Mouse (Mus musculus) heart, embryonic 12.5 days (tissue): ENCODE results near the gene Ctdspl. TPM values are rescaled to one million over a fixed set of nuclear protein-coding genes. Genes with fewer than 3 reads are reported as not detected.

Experiments
- ATAC-seq: fragments of 200-750 bp; cut with Nextera tagmentation; 2 replicates; pipeline ENCODE4 v1.8.0; 2017; ENCODE audit warnings: moderate TSS enrichment, moderate library complexity; ENCODE audit not compliant: insufficient number of reproducible peaks, low FRiP score
- H3K27ac ChIP-seq: fragments of 300-500 bp; sonication (generic); 2 replicates; pipeline ENCODE4 v1.5.1; 2016; ENCODE audit warnings: mild to moderate bottlenecking, moderate library complexity; ENCODE audit not compliant: poor library complexity, severe bottlenecking
- H3K27me3 ChIP-seq: fragments of 300-500 bp; sonication (generic); replicated peaks from 2 replicates; pipeline ENCODE4 v1.6.1; 2016; ENCODE audit warnings: mild to moderate bottlenecking, moderate library complexity
- H3K36me3 ChIP-seq: fragments of 300-500 bp; sonication (generic); 2 replicates; pipeline ENCODE4 v1.6.1; 2016; ENCODE audit warnings: mild to moderate bottlenecking, moderate library complexity
- H3K4me1 ChIP-seq: fragments of 300-500 bp; sonication (generic); replicated peaks from 2 replicates; pipeline ENCODE4 v1.6.1; 2016; ENCODE audit warnings: mild to moderate bottlenecking
- H3K4me2 ChIP-seq: fragments of 300-500 bp; sonication (generic); 2 replicates; pipeline ENCODE4 v1.6.1; 2016; ENCODE audit warnings: mild to moderate bottlenecking, moderate library complexity
- H3K4me3 ChIP-seq: fragments of 300-500 bp; sonication (generic); 2 replicates; pipeline ENCODE4 v1.5.1; 2016; ENCODE audit warnings: mild to moderate bottlenecking
- H3K9ac ChIP-seq: fragments of 300-500 bp; sonication (generic); 2 replicates; pipeline ENCODE4 v1.6.1; 2016; ENCODE audit warnings: mild to moderate bottlenecking, moderate library complexity
- H3K9me3 ChIP-seq: fragments of 300-500 bp; sonication (generic); replicated peaks from 2 replicates; pipeline ENCODE4 v1.6.1; 2016; ENCODE audit warnings: mild to moderate bottlenecking, moderate library complexity
- WGBS: fragments of 180-500 bp; shearing (Covaris S2); methylation state at CpG from one replicate; pipeline ENCODE4 v1.1.7; 2016; 5-methylcytosine and 5-hydroxymethylcytosine counted together
- polyA plus RNA-seq: library from polyadenylated mRNA; unstranded; fragments of >200 nt; fragmentation: Nextera tagmentation; extraction: Ambion mirVana; gene quantifications from 2 replicates; pipeline ENCODE4 v1.2.1, GENCODE M21; 2016

Gene Ctdspl
- polyA plus RNA-seq, 1 experiment from 2014 or later: 7.8 TPM

DNA sequence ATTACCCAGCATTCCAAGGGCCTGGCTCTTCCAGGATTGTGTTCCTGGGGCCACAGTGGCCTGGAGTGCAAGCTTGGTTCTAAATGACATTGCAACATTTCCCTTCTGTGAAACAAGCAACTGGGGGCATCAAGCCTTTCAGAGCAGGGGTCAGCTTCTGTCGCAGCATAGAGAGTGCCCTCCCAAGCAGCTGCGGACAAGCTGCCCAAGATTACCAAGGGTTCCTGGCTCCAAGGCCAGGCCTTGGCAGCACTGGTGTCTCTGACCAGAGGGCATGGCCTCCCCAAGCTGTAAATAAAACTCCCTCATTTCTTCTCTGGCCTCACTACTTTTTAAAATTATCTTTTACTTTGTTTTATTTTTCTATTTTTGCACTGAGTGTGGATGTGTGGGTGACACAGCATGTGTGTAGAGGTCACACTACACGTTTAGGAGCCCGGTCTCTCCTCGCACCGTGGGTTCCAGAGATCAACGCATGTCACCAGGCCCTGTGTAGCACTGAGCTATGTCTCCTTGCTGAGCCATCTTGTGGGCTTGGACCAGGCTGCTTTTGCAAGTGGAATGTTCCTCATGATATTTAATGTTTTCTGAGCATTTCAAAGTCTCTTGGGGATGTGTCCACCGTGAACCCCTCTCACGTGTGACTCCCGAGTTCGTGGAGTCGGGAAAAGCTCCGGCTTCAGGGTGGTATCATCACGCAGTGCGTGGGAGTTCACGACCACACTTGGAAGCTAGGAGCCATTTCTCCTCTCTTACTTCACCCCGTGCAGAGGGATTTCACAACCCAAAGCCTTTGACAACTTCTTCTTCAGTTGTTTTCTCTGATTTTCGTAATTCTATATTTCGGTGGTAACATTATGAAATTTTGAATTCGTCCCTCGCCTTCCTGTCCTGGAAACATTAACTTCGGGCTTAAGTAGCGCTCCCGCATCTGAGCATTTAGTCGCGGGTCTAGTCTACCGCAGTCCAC lies 102.3 kb downstream of the Ctdspl start:
- Histone ChIP-seq H3K36me3 (peaks cover 27% of the 10 kb centered on the region), H3K9ac (no peak overlapping the region), H3K27me3 (no peaks in the 10 kb centered on the region), H3K4me2 (no peak overlapping the region), H3K27ac (no peak overlapping the region), H3K4me3 (no peak overlapping the region), H3K9me3 (no peaks in the 10 kb centered on the region), H3K4me1 (peaks cover 17% of the 10 kb centered on the region)
- ATAC-seq: no peak
- WGBS: 90% methylated on average over 27 of the region's 27 CpGs

DNA sequence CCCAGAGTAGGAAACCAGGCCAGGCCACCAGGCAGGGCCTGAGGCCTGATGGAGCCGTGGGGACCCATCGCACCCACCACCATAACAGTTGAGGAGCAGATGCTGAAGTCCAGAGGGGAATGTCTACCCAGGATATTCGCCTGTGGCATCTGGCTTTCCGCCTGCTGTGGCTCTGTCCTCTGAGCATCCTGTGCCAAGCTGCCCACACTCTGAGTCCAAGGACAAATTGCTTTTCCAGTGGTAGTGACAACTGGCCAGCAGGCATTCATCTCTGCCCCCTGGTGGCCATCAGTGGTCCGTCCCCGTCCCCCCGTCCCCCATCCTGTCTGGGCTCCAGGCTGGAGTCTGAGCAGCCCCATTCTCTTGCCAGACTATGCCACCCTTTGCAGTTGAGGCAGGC lies 103.3 kb downstream of the Ctdspl start:
- WGBS: 61% methylated on average over 7 of the region's 7 CpGs
- no peak overlapping the region for H3K9ac ChIP-seq
- H3K27ac ChIP-seq: no peak overlapping the region
- peaks cover 37% of the 10 kb centered on the region for H3K36me3 ChIP-seq
- no peaks in the 10 kb centered on the region for H3K9me3 ChIP-seq
- no peak for ATAC-seq
- H3K4me2 ChIP-seq: no peak overlapping the region
- H3K27me3 ChIP-seq: no peaks in the 10 kb centered on the region
- no peak overlapping the region for H3K4me3 ChIP-seq
- H3K4me1 ChIP-seq: peaks cover 17% of the 10 kb centered on the region

DNA sequence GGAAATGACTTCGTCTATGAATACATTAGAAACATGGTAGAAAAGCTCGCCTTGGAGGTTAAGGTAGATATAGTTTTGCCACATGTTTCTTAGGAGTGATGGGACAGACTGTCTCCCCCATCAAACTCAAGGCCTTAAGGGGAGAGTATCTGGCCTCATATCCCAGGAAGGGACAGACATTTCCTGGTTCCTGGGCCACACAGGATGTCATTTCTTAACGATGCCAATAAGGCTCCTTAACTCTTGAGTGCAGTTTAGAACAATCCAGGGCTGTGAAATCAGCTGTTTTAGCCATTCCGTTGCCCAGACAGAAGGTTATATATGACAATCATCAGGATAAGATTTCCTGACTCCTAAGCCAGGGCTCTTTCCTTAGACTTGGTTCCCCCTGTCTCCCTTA lies 104.8 kb downstream of the Ctdspl start:
- no peak overlapping the region for H3K9ac ChIP-seq
- no peak overlapping the region for H3K4me3 ChIP-seq
- whole genome bisulfite sequencing: 74% methylated on average over 4 of the region's 4 CpGs

DNA sequence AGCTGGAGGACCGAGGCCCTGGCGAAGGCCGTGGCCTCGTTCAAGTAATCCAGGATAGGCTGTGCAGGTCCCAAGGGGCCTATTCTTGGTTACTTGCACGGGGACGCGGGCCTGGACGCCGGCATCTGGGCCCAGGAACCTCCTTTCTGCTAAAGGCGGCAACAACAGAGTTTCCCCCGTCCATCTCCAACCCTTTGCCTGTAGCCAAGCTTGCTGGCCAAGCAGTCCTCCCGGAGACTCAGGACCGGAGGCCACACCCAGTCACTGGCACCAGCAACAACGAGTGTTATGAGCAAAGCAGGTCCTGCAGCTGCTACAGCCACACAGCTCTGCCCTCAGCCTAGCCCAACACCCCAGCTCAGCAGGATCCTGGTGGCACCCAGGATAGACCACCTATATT lies 105.5 kb downstream of the Ctdspl start:
- WGBS: 78% methylated on average over 14 of the region's 14 CpGs
- H3K4me2 ChIP-seq: no peak overlapping the region

More for the DNA sequence above, 104.8 kb downstream of the Ctdspl start:
- no peaks in the 10 kb centered on the region for H3K27me3 ChIP-seq
- no peak overlapping the region for H3K27ac ChIP-seq
- no peak for ATAC-seq
- H3K4me1 ChIP-seq: peaks cover 24% of the 10 kb centered on the region
- H3K36me3 ChIP-seq: peaks cover 39% of the 10 kb centered on the region
- H3K9me3 ChIP-seq: no peaks in the 10 kb centered on the region
- H3K4me2 ChIP-seq: no peak overlapping the region

DNA sequence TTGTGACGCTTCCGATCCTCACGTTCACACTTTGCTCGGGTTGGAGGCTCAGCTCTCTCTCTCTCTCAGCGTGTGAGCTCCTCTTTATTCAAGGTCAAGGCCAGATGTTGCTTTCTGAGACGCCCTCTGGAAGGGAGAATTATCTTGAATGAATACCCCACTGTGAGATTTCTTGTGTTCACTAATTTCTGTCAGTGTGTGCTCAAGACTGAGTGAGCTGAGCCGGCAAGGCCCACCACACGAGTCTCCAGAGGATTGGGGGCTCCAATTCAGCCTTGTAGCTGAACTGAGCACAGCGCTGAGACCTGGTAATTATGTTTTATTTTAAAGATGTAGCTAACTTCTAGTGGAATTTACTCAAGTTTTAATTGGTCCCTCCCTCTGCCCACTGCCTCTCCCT lies 106.3 kb downstream of the Ctdspl start:
- H3K9me3 ChIP-seq: no peaks in the 10 kb centered on the region
- 0 out of 2 replicates have a peak overlapping the region, but pooled peaks have one; percentile 35 for H3K9ac ChIP-seq
- 51% methylated on average over 9 of the region's 9 CpGs for WGBS
- H3K4me2 ChIP-seq: no peak overlapping the region
- H3K4me1 ChIP-seq: peaks cover 36% of the 10 kb centered on the region
- no peak overlapping the region for H3K4me3 ChIP-seq
- ATAC-seq: no peak
- no peak overlapping the region for H3K27ac ChIP-seq
- peaks cover 34% of the 10 kb centered on the region for H3K36me3 ChIP-seq
- H3K27me3 ChIP-seq: no peaks in the 10 kb centered on the region

More for the DNA sequence above, 105.5 kb downstream of the Ctdspl start:
- 0 out of 2 replicates have a peak, but pooled peaks have one; percentile 23 for ATAC-seq
- Histone ChIP-seq H3K27ac (no peak overlapping the region), H3K36me3 (peaks cover 41% of the 10 kb centered on the region), H3K9ac (0 out of 2 replicates have a peak overlapping the region, but pooled peaks have one; percentile 35), H3K9me3 (no peaks in the 10 kb centered on the region), H3K4me3 (no peak overlapping the region), H3K4me1 (peaks cover 30% of the 10 kb centered on the region), H3K27me3 (no peaks in the 10 kb centered on the region)

DNA sequence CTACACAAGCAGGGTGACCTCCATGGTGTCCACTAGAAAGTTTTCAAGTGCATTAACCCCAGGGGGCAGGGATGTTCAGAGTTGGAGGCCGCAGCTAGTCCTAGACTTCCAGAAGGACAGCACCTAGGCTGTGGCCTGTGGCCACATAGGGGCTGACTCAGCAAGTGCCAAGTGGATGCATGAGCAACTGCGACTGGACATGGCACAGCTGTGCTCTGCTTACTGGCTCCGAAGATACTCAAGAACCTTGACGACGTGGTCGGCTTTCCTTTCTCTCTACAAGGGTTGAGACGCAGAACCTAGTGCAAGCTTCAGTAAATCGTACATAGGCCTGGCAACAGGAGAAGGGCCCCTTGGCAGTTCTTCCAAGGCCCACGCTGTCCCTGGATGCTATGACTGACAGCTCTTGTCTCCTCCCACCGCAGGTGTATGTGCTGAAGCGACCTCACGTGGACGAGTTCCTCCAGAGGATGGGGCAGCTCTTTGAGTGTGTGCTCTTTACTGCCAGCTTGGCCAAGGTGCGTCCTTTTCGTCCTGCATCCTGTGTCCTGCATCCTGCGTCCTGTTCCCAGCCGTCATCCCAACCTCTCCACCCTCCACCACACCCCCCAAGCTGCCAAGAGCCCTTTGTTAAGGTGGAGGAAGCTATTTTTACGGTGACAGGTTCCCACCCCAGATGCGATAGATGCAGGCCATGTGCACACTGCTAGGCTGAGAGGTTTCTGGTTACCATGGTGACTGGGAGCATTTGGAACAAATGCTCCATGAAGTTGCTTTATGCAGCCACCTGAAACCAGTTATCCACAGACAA lies 107.1 kb downstream of the Ctdspl start:
- 80% methylated on average over 19 of the region's 19 CpGs for WGBS
- no peaks in the 10 kb centered on the region for H3K27me3 ChIP-seq
- ATAC-seq: no peak
- H3K27ac ChIP-seq: no peak overlapping the region
- peaks cover 38% of the 10 kb centered on the region for H3K4me1 ChIP-seq
- no peak overlapping the region for H3K4me3 ChIP-seq
- peaks cover 34% of the 10 kb centered on the region for H3K36me3 ChIP-seq
- no peak overlapping the region for H3K9ac ChIP-seq
- H3K4me2 ChIP-seq: no peak overlapping the region
- no peaks in the 10 kb centered on the region for H3K9me3 ChIP-seq

DNA sequence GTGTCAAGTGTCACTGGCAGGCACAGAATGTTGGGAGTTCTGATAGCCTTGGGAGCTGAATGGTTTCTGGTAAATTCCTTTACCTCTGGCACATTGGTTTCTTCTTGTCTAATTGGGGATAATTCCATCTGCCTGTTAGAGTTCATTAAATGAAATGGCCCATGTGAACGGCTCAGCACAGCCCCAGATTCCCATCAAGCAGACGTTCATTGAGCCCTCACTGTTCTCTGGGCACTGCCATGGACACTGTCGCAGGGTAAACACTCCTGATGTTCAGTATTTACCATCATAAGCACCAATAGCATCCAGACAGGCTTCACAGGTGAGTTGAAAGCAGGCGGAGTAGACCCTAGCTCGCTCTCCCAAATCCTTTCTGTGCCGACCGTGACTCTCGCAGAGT lies 107.8 kb downstream of the Ctdspl start:
- Histone ChIP-seq H3K27me3 (no peaks in the 10 kb centered on the region), H3K9ac (no peak overlapping the region), H3K9me3 (no peaks in the 10 kb centered on the region), H3K4me2 (no peak overlapping the region), H3K27ac (no peak overlapping the region), H3K4me1 (peaks cover 38% of the 10 kb centered on the region), H3K4me3 (no peak overlapping the region), H3K36me3 (peaks cover 34% of the 10 kb centered on the region)
- ATAC-seq: no peak
- WGBS: 87% methylated on average over 8 of the region's 8 CpGs

DNA sequence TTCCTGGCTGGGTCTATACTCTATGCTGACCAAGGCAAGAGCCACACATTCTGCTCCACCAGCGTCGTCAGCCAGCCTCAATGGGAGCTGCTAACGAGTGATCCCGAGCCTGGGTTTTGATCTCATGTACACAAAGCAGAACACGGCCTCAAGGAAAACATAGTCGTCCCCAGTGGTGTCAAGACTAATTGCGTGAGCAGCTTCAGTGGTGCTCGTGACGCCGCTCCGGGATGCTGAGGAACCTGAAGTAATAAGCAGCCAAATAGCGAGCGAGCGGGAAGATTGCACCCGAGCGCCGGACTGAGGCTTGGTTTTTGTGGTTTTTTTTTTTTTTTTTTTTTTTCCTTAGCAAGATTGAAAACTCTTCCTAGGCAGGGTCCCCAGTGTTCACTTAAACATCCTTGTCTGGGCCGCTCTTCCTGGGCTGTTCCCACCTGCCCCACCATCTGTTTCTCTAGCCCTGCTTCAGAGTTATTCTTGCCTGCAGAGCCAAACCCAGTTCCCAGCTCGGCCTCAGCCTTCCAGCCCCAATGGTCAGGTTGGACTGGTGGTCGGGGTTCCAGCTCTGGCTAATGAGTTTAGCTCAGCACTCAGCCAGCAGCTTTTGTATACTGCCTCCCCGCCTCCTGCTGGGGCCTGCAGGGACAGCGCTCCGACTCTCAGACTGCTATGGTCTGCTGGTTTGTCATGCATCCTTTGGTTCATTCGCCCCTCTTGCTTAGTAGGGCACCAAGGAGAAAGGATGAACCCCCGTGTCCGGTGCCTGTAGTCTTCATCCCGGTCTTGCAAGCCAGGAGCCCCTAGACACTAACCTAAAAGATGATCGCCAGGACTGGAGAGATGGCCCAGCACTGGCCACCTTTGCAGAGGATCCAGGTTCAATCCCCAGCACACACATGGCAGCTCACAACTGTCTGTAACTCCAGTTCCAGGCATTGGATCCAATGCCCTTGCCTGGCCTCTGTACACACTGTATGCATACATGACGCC lies 108.7 kb downstream of the Ctdspl start:
- Histone ChIP-seq H3K4me2 (no peak overlapping the region), H3K36me3 (peaks cover 40% of the 10 kb centered on the region), H3K9ac (no peak overlapping the region), H3K27me3 (no peaks in the 10 kb centered on the region), H3K27ac (no peak overlapping the region), H3K4me3 (no peak overlapping the region), H3K4me1 (peaks cover 38% of the 10 kb centered on the region), H3K9me3 (no peaks in the 10 kb centered on the region)
- no peak for ATAC-seq
- WGBS: 86% methylated on average over 29 of the region's 29 CpGs

DNA sequence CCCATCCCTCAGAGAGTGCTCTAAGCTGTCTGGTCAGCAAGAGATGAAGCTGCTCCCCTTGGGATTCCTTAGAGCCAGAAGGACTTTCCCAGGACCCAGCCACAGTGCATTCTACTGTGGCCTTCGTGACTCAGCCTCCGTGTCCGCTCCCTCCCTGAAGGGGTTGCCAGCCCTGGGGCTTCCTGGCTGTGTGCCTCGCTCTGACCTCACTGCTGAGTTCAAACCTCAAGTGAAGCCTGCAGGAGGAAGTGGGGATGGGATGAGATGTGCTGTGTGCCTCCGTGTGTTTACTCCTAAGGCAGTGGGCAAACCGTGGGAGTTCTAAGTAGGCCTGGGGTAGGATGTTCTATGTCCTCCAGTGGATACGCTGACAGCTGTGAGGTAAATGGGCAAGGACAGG lies 109.6 kb downstream of the Ctdspl start:
- no peak overlapping the region for H3K4me2 ChIP-seq
- peaks cover 44% of the 10 kb centered on the region for H3K36me3 ChIP-seq
- WGBS: 53% methylated on average over 7 of the region's 7 CpGs
- peaks cover 38% of the 10 kb centered on the region for H3K4me1 ChIP-seq
- peak overlapping the region; percentile 7; the same call in 1 of the 2 replicates for H3K27ac ChIP-seq
- H3K9ac ChIP-seq: no peak overlapping the region
- ATAC-seq: no peak
- H3K4me3 ChIP-seq: no peak overlapping the region
- H3K9me3 ChIP-seq: no peaks in the 10 kb centered on the region
- no peaks in the 10 kb centered on the region for H3K27me3 ChIP-seq

DNA sequence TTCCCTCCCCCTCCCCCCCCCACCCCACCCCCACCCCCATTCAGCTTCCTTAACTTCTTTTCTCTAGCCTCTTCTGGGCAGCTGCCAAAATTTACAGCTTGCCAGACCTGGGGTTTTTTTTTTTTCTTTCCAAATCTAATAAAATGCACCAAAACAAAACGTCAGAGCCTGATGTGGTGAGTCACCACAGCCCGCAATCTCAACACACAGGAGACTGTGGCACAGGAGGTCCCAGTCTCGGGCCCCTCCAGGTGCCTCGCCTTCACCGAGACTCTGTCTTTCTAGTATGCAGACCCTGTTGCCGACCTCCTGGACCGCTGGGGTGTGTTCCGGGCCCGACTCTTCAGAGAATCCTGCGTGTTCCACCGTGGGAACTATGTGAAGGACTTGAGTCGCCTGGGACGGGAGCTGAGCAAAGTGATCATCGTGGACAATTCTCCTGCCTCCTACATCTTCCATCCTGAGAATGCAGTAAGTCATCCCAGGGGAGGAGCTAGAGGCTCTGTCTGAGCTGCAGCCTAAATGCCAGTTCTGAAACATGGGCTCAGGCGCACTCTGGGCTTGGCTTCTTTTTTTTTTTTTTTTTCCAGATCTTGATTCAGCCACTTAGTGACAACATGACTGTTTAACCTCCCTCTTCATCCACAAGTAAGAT lies 111.0 kb downstream of the Ctdspl start:
- Histone ChIP-seq H3K27ac (peak overlapping the region; percentile 7), H3K36me3 (peaks cover 57% of the 10 kb centered on the region)
- no peak for ATAC-seq

More for the DNA sequence above, 111.0 kb downstream of the Ctdspl start:
- H3K27me3 ChIP-seq: no peaks in the 10 kb centered on the region
- WGBS: 63% methylated on average over 15 of the region's 15 CpGs
- no peak overlapping the region for H3K4me2 ChIP-seq
- peaks cover 31% of the 10 kb centered on the region for H3K4me1 ChIP-seq
- H3K9ac ChIP-seq: no peak overlapping the region
- H3K9me3 ChIP-seq: no peaks in the 10 kb centered on the region
- no peak overlapping the region for H3K4me3 ChIP-seq
